Mouse (Mus musculus) kidney, adult 8-10 months (tissue): ENCODE measurements at regions not wholly inside any gene's neighbourhood (a gene's known extent, or its start where the extent isn't known, plus 50 kb on each side); places are given as distances from the start of the nearest gene placed in this dataset.
"Not testable (repeated sequence)": the region's sequence is repeated elsewhere in the genome, so short reads cannot be mapped to it uniquely, and the experiment has no call there.

Experiments
- DNase-seq, 2 experiments: peaks; one replicate each; pipeline ENCODE4 v3.0.0; 2022

DNA sequence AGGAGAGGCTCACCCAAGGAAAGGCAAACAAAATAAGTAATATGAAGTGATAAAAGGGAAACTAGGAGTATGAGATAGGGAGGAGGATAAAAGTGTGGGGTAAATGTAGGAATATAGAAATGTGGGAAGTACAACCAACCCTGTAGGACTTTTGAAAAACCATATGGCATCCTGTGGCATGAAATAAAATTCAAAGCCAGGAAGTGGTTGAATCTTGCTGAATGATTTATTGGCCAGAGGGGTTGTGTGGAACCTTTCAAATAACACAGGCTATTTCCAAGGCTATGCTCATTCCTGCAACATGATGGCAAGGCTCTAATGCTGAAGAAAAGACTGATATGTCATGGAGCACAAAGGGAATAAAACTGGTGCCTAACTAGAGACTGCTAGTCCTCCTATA is 347.9 kb downstream of the Gm11232 start:
- DNase-seq: no peak

DNA sequence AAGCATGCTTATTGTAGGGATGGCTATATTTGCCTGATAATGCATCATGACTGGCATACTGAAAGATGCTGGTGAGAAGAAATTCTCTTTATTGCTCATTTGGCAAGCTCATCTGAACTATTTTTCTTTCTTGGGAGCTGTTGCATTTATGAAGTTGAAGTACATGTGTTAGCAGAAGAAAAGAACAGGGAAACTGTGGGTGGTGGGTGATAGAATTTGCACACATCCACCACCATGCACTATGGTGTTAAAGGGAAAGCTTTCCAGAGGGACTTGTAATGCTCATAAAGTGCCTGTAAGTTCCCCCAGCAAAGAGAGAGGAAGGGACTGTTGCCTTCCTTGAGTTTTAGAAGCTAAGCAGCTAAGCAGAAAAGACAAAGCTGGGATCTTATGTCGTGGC is 367.3 kb downstream of the Gm11232 start:
- DNase-seq: no peak

DNA sequence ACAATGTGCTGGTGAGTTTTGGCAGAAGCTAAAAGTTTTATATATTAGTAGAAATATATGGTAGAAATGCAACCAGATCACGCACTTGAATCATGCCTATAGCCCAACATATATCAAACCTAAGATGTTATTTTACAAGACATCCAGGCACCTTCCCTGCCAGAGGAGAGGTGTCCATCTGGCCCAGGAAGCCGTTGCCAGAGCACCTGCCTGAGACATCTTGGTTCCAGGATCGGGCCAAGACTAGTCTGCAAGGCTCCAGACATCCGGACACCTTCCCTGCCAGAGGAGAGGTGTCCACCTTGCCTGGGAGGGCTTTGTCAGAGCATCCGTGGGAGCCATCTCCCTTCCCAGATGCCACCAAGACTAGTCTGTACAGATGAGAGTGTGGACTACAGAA is 388.5 kb downstream of the Gm11232 start:
- no peak for DNase-seq

DNA sequence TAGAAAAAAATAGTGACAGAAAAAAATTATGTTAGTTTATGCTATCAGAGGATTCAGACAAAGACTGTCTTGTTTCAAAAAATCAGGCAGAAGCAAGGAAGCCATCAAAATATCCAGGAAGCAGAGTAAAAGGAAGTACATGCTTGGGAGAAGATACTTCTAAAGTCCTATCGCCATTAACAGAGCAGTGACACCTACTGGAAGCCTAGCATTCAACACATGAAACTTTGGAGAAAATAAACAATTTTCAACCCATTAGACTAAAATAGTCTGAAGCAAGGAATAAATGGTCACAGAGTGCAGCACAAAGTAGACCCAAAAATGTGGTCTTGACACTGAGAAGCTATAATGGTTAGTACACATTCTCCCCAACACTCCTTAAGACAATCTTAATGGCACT is 394.0 kb downstream of the Gm11232 start:
- DNase-seq: no peak

DNA sequence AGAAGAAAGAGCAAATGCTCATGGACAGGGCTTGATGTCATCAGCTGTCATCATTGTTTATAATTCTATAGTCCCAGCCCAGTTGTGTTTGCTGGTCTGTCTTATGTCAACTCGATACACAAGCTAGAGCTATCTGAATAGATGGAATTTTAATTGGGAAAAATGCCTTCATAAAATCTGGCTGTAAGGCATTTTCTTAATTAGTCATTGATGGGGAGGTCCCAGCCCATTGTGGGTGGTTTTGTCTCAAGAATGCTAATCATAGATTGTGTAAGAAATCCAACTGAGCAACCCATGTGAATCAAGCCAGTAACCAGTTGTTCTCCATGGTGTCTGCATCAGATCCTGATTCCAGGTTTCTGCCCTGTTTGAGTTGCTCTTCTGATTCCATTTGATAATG is 400.1 kb downstream of the Gm11232 start:
- DNase-seq: no peak

DNA sequence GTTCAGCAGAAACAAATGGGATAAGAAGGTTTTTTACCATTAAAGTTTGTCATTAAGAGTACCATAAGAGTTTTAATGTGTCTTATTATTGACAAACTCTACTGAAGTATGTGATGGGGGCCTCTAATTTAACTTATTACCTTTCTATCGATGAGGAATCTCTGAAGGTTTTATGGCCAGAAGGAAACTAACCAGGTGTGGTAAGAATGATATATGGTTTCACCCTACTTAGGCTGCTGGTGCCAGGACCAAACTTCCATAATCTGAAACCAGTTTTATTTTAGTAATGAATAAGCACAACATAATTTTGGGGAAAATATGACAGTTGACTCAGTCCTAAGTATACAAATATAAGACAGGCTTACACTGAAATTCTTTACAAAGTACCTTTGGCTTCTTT is 401.1 kb downstream of the Gm11232 start:
- no peak for DNase-seq

DNA sequence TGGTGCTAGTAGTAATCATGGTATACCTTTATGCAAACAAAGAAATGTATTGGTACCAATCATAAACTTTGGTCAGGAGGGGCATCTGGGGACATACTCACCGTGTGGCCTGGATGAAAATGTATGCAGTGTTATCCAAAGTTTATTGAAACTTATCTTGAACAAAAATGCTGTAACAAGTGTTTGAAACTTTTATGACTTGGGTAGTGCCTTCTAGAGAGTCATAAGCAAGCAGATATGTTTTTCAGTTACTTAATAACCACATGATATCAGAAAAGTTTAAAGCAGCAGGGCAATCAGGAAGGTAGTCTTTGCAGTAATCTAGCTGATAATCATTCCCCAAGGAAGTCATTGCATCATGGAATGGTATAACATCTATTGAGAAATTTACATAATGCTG is 401.5 kb downstream of the Gm11232 start:
- no peak for DNase-seq

DNA sequence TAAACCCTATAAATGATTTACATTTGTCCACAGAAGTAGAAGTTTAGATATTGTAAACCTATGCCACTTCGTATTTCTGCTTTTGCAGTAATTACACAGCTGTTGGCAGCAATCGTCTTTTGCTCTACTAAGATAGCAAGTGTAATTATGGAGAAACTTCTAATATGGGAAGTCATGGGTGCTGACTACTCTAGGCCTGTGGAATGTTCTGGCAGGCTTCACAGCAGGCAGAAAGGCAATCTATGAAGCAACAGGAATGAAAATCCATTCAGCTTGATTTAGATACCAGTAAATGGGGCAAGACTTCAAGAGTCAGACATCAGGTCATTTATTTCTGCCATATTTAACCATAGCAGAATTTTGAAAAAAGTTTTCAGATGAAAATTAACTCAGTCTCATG is 405.9 kb downstream of the Gm11232 start:
- DNase-seq: no peak

DNA sequence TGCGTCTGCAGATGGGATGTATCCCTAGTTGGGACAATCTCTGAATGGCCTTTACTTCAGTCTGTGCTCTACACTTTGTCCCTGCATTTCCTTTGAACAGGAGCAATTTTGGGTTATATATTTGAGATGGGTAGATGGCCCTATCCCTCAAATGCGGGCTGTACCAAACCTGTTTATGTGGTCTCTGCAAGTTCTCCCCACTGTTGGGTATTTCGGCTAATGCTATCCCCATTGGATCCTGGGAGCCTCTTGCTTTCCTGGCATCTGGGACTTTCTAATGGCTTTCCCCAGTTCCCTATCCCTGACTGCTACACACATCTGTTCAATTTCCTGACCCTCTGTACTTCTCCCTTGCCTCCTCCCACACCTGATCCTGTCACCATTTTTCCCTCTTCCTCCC is 414.7 kb downstream of the Gm11232 start:
- no peak for DNase-seq

DNA sequence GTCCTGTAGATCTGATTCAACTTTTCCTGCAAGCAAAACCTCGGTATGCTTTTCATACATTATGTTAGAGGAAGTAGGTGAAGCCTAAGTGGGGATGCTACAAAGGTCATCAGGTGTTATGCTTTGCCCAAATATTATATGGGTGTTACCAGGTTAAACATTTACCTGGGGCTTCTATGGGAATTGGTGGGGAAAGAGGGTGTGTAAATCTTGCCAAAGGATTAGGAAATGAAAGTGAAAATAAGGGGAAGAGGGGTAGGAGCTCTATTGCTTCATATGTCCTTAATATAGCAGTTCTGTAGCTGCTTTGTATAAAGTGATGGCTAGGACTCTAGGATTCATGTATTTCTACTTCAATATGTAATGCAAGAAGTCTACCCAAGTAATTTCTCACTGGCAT is 419.2 kb downstream of the Gm11232 start:
- DNase-seq: no peak

DNA sequence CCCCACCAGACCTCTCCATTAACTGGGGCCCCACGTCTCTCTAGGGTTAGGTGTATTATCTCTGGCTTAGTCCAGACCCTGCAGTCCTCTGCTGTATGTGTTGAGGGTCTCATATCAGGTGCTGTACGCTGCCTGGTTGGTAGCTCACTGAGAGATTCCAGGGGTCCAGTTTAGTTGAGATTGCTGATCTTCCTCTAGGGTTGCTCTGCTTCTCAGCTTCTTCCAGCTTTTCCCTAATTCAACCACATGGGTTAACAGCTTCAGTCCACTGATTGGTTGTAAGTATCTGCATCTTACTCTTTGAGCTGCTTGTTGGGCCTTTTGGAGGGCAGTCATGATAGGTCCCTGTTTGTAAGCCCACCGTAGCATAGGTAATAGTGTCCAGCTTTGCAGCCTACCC is 425.1 kb downstream of the Gm11232 start:
- no peak for DNase-seq

DNA sequence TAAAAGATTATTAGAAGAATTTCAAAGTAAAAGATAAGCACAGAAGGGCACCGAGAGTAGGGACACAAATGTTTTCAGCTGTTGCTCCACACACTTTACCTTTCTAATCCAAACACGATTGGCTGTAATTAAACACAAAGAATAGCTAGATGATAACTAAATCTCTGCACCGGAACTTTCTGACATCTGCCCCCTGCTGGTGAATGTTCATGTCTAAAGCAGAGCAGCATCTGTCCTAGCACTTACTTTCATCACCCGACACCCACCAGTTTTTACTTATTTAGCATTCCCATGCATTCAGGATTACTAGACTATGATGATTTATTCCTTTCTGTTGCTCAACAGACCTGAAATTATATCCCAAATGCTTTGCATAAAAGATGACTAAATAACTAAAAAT is 425.7 kb downstream of the Gm11232 start:
- peak in 1 of 2 experiments; percentile 14 for DNase-seq

DNA sequence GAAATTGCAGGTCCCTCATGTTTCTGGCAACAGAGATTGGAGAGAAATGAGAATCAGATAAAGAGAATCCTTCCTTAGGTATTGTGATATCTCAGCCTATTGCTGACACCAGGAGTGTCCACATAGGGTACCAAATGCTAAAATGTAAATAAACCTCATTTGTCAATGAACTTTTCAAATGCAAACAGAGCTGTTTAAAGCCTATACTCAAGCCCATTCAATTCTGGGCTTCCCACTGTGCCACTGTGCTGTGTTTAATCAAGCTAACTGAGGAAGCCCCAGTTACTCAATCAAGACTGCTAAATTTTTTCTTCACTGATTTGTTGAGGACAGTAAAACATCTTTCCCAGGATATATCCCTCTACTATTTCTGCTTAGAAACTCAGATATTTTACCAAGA is 441.2 kb downstream of the Gm11232 start:
- no peak for DNase-seq

DNA sequence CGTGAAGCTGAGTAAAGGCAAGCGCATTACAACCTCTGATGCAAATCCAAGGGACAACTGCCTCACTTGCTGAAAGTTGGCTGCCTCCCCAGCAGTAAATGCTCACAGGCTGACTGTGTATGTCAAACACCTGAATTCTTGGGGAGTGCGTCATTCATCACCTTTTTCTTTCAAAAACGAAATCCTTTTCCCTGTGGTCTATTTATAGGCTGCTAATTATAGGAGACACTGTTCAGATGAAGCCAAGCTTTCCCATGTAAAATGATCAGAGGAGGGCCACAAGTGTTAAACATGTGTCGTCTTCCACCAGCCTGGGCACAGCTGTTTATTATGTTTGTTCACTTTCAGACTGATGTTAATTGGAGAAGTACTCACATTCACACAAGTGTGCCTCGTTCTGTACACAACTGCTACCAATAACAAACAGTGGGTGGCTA is 450.6 kb downstream of the Gm11232 start:
- DNase-seq: no peak

DNA sequence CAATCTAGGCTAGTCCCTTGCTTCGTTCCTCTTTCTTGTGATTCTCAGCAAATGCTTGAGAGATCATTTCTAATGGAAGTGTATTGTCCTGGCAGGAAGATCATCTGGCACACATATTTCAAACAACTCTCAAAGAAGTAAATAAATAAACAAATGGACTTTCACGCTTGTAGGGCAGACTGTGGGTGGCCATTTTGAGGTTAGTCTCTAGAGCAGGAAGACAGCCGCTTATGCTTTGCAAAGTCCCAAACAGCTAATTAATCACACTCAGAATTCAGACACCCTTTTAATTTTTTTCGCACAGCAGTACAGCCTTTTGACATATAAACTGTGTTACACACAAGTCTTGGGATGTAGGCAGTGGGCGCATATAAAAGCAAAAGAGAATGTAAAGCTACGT is 451.1 kb downstream of the Gm11232 start:
- no peak for DNase-seq

DNA sequence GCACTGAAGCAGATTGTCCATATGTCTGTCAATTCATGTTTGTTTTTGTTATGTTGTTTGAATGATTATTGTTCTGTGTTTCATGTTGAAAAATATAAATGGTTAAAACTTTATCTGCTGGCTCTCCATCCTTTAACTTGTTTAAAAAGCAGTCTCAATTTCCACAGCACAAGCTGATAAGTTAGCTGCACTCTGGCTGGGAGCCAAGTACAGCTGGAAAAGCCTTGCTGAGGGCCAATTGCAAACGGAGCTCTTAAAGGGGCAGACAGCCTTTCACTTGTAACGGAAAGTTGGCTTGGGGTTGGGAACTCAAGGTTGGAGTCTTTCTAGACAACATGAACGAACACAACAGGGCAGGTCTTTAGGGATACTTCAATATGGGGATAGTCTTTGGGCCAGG is 462.0 kb downstream of the Gm11232 start:
- DNase-seq: not testable (repeated sequence)

DNA sequence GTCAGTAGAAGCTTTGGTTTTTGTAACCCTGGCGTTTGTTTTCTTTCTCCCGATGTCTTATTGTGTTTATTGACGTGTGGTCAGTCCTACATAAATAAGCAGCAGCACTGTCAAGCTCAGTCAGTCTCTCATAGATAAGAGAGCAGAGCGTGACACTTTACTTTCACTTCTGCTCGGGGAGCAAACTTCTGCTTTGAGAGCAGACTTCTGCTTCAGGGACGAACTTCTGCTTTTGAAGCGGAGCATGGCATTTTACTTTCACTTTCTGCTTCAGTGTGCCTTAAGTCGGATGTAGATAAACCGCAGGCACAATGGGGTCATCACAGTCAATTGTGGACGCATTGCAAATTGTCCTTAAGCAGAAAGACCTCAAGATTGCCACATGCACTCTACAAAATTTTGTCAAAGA is 466.0 kb downstream of the Gm11232 start:
- no peak for DNase-seq

DNA sequence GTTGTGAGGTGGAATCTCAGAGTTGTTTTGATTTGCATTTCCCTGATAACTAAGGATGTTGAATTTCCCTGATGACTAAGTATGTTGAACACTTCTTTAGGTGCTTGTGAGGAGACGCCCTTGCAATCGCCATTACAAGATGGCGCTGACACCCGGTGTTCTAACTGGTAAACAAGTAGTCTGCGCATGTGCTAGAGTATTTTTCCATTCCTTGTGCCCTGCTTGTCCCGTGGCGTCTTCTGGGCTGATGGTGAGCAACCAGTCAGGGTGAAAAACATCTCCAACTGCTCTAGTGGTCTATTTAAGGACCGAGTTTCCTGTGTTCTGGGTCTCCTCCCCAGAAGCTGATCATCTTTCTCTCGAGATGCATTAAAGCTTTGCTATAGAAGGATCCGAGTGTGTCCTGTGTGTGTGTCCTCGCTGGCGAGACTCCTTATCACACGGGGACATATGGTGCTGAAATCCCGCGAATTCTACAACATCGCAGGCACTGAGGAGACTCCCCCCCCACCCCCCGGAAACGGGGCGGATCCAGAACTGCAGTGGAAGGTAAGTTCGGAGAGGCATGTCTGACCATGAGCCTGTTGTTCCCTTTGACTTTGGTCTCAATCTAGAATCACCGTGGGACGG is 466.5 kb downstream of the Gm11232 start:
- peak in 1 of 2 experiments; percentile 7 for DNase-seq

DNA sequence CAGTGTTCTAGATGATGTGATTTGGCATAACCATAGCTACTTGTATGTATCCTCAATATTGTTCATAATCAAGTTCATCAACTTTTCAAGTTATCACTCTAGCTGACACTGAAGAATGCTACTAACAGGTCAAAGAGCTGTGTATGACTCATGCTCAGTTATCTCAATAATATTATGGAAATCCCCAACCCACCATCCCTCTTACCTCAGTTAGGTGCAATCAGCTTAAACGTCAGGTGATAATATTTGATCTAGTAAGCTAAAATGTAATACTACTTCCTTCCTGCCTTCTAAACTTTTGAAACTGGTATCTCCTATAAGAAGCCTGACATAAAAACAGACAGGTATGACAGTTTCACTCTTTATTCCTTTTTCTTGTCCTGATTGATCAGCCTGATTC is 474.6 kb downstream of the Gm11232 start:
- no peak for DNase-seq

DNA sequence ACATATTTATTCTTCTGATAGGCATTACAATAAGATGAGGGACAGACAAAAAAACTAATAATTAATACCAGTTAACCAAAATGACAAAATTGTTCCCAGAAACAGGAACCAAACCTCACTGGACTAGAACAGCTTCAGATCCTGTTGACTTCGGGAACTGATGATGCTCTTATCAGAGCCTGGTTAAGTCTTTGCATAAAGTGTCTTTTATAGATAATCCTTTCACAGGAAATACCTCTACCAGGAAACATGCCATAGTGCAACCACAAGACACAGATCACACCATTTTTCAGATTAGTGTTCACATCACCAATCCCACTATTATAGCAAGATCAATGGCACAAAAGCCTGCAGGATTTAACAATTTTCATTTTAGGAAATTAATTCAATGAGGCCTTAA is 478.1 kb downstream of the Gm11232 start:
- DNase-seq: no peak

DNA sequence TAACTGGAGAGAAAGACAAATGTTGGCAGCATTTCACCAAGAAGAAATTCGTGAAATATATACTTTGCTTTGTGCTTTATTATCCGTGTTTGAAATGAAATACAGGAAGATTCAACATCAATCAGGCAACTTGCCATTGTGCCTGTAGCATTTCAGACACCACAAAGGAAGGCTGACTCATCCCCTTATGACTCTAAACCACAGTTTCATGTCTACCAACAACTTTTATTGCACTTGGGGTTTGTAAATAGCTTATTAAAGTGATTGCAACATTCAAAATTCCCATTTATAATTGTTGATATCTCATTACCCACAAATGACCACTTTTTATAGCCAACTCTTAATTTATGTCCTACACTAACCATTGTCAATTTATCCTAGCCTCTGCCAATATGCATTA is 497.9 kb downstream of the Gm11232 start:
- DNase-seq: no peak

DNA sequence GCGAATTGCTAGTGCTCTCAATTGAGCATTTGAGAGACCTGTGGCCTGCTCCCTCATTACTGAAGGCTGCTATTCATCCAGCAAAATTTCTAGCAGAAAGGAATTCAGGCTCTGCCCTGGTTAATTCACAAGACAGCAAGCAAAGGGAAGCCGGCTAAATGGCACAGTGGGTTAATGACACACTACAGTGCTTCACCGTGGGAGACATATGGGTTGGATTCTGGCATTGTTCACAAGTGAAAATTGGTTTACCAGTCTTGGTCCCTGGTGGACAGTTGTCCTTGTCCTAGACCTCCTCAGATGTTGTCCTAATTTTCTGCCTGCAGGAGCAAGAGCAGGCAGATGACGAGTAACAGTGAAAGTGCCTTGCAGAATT is 527.3 kb downstream of the Gm11232 start:
- peak in 1 of 2 experiments; percentile 1 for DNase-seq

DNA sequence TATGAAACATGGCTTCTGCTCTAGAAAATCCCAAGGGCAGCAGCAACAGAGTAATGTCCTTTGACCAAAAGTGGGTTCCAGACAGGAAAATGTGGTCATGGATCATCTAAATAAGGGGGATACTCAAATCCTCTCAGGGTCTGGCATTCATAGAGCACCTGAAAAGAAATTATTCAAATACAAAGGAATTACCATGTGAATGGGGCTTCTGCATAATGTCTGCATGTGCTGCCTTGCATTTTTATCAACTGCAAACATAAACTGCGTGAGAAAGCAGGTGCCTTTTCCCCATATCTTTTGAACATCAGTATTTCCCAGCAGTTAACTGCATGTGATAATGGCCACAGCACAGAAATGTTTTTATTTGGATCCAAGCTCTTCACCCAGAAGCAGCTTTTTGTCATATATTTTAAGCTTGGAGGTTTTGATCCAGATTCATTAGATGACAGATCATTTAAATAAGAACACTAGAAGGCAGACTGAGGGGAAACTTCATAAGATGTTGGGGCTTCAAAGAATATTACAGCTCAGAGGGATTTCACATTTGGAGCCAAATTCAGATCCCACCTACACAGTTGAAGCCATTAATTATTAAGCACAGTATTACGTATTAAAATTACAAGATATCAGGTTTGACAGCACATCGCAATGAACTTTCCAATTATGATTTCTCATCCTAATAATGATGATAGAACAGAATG is 527.8 kb downstream of the Gm11232 start:
- no peak for DNase-seq

DNA sequence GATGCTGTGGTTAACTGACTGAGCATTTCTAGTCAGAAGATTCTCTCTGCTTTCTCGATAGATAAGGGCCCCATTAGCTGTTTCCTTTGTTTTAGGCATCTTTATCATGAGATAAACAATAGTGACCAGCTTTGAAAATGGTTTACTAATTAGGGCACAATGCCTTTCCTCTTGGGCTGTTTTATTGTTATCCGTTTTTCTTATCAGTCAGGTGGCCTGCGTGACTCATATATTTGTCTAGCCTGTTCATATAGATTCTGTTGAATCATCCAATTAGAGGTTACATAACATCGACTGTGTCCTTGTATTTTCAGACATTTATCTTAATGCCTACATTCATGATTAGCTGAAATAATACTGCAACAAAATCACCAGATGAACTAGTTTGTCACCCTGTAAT is 531.1 kb downstream of the Gm11232 start:
- DNase-seq: no peak

DNA sequence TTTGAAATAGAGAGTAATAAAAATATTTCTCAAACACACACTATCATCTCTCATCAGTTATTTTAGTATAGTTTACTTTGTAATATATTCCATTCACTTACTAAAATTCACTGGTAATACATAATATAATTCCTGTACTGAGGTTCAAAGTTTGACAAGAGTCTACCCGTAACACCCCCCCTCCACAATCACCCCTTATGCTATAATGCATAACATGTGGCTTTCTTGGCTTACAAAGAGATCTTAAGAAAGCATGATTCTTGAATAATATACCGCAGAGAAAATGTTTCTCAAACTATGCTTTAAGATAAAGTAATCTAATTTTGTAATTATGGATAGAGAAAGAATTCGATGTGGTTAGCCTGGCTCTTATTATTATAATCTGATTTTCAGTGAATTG is 539.7 kb downstream of the Gm11232 start:
- no peak for DNase-seq
